Mouse (Mus musculus): ENCODE measurements around the gene Caln1. TPM values are rescaled to one million over a fixed set of nuclear protein-coding genes. Genes with fewer than 3 reads are reported as not detected.

Gene Caln1
- polyA plus RNA-seq, 1 experiment from 2014 or later, result 0.95 TPM

GRCm38 (mm10) chr5:130447438-130447837, 78.2 kb downstream of the Caln1 start:
- Histone ChIP-seq H3K36me3 (ENCODE audit: insufficient read depth, low read length) (no peaks in the 10 kb centered on the region), H3K27ac (ENCODE audit: low read length) (no peak overlapping the region), H3K4me3 (ENCODE audit: low read length) (no peak overlapping the region), H3K9ac (replicated peaks; ENCODE audit: low read length) (no peak overlapping the region), H3K4me2 (replicated peaks; ENCODE audit: low read depth, low read length) (no peak overlapping the region), H3K9me3 (ENCODE audit: low read length) (no peaks in the 10 kb centered on the region), H3K4me1 (ENCODE audit: insufficient read depth, low read length) (peaks cover 14% of the 10 kb centered on the region; the same call in 1 of the 2 replicates), H3K27me3 (ENCODE audit: insufficient read depth, low read length) (peaks cover 49% of the 10 kb centered on the region)
- ATAC-seq (ENCODE audit: low FRiP score, low TSS enrichment), result no peak
- 39% methylated on average over 6 of the region's 6 CpGs for WGBS

DNA sequence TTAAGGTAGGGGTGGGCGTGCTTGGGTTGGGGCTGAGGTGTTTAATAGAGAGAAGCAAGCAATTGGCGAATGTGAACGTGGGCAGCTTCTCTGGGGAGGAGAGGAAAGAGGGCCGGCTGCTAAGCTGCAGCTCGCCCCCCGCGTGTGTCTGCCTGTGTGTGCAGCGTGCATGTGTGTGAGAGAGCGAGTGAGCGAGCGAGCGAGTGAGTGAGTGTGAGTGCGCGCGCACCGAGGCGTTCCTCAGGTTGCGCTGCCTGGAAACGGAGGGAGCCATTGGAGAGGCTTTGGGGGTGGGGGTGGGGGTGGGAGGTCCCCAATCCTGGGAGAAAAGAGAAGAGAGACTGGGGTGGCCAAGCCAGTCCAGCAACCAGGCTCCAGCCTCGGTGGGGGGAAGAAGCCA, 79.2 kb downstream of the Caln1 start:
- H3K36me3 ChIP-seq (ENCODE audit: insufficient read depth, low read length), result no peaks in the 10 kb centered on the region
- no peak overlapping the region; the same call in 1 of the 2 replicates for H3K9ac ChIP-seq (replicated peaks; ENCODE audit: low read length)
- peak overlapping the region; percentile 50 for H3K4me3 ChIP-seq (ENCODE audit: low read length)
- H3K4me1 ChIP-seq (ENCODE audit: insufficient read depth, low read length), result peaks cover 14% of the 10 kb centered on the region; the same call in 1 of the 2 replicates
- no peak overlapping the region for H3K27ac ChIP-seq (ENCODE audit: low read length)
- no peaks in the 10 kb centered on the region for H3K9me3 ChIP-seq (ENCODE audit: low read length)
- 0% methylated on average over 20 of the region's 20 CpGs for WGBS
- H3K27me3 ChIP-seq (ENCODE audit: insufficient read depth, low read length), result peaks cover 49% of the 10 kb centered on the region
- peak overlapping the region; percentile 84 for H3K4me2 ChIP-seq (replicated peaks; ENCODE audit: low read depth, low read length)
- peak; percentile 42; the same call in 1 of the 2 replicates for ATAC-seq (ENCODE audit: low FRiP score, low TSS enrichment)

- Histone ChIP-seq H3K4me3 (ENCODE audit: low read length) (peak overlapping the region; percentile 50), H3K27me3 (ENCODE audit: insufficient read depth, low read length) (peaks cover 49% of the 10 kb centered on the region), H3K9me3 (ENCODE audit: low read length) (no peaks in the 10 kb centered on the region), H3K4me1 (ENCODE audit: insufficient read depth, low read length) (peaks cover 14% of the 10 kb centered on the region; the same call in 1 of the 2 replicates), H3K4me2 (replicated peaks; ENCODE audit: low read depth, low read length) (peak overlapping the region; percentile 84), H3K9ac (replicated peaks; ENCODE audit: low read length) (peak overlapping the region; percentile 44), H3K36me3 (ENCODE audit: insufficient read depth, low read length) (no peaks in the 10 kb centered on the region), H3K27ac (ENCODE audit: low read length) (no peak overlapping the region)
- peak; percentile 57; the same call in 1 of the 2 replicates for ATAC-seq (ENCODE audit: low FRiP score, low TSS enrichment)
- under 1% methylated on average over 76 of the region's 77 CpGs for whole genome bisulfite sequencing
Observed at GRCm38 (mm10) chr5:130448931-130449856, 79.9 kb downstream of the Caln1 start.

DNA sequence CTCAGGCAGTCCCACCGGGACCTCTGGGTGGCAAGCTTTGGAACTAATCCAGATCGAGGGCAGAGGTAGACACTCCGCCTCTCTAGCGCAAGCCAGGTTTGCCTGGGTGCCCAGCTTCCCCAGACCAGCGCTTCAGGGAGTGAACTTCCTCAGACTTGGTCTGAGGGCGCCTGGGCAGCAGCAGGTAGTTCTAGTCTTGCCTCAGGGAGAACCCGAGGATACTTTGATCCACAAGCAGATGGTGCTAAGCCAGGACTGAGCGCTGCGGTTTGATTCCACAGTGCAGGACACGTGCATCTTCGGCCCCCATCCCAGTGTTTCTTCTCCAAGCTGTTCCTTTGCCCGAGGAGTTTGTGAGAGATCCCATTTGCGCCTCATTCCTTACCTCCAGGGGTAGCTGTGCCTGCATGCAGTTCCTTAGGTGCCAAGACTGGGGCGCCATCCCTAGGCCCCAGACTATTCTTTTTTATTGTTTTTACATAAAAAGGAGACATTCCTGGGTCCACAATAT, 80.8 kb downstream of the Caln1 start:
- H3K4me2 ChIP-seq (replicated peaks; ENCODE audit: low read depth, low read length), result no peak overlapping the region
- no peaks in the 10 kb centered on the region for H3K9me3 ChIP-seq (ENCODE audit: low read length)
- peaks cover 14% of the 10 kb centered on the region; the same call in 1 of the 2 replicates for H3K4me1 ChIP-seq (ENCODE audit: insufficient read depth, low read length)
- no peak for ATAC-seq (ENCODE audit: low FRiP score, low TSS enrichment)
- H3K36me3 ChIP-seq (ENCODE audit: insufficient read depth, low read length), result no peaks in the 10 kb centered on the region
- H3K9ac ChIP-seq (replicated peaks; ENCODE audit: low read length), result no peak overlapping the region
- H3K27ac ChIP-seq (ENCODE audit: low read length), result no peak overlapping the region
- no peak overlapping the region for H3K4me3 ChIP-seq (ENCODE audit: low read length)
- H3K27me3 ChIP-seq (ENCODE audit: insufficient read depth, low read length), result peaks cover 49% of the 10 kb centered on the region
- WGBS, result 8% methylated on average over 14 of the region's 14 CpGs

DNA sequence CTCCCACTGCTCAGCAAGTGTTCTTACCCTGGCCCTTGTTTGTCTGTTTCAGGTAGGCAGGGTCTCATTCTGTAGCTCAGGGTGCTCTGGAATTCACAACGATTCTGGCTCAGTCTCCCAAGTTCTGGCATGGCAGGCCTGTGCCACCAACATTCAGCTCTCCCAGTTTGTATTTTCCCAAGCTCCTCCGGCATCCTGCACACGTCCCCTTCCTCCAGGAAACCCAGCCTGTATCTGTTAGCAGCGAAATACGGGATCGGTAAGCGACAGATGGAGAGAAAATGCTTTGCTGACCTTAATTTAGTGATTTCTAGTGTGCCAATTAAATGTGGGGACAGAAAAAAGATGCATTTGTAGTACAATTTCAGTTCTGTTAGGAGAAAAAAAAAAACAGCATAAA, 88.8 kb downstream of the Caln1 start:
- ATAC-seq (ENCODE audit: low FRiP score, low TSS enrichment), result no peak
- Histone ChIP-seq H3K27ac (ENCODE audit: low read length) (no peak overlapping the region), H3K9me3 (ENCODE audit: low read length) (no peaks in the 10 kb centered on the region), H3K27me3 (ENCODE audit: insufficient read depth, low read length) (no peaks in the 10 kb centered on the region), H3K4me2 (replicated peaks; ENCODE audit: low read depth, low read length) (no peak overlapping the region), H3K9ac (replicated peaks; ENCODE audit: low read length) (no peak overlapping the region), H3K36me3 (ENCODE audit: insufficient read depth, low read length) (no peaks in the 10 kb centered on the region), H3K4me1 (ENCODE audit: insufficient read depth, low read length) (no peaks in the 10 kb centered on the region), H3K4me3 (ENCODE audit: low read length) (no peak overlapping the region)
- WGBS, result 90% methylated on average over 7 of the region's 7 CpGs

DNA sequence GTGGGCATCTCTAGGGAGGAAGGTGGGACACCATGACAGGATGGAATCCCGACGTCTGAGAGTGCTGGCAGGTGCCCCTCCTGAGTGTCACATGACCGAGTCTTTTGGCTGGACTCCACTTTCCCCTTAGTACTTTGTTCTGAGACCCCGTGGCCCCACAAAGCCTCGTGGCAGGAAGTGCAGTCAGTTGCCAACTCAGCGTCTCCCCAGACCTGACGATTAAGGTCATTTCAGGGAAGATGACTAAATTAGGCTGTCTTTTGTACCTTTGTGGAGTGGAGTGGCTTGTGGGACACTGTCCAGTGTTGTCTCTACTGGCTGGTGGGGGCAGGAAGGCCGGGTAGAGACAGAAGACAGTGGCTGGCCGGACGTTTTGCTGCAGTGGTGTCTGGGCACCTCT, 103.0 kb downstream of the Caln1 start:
- Histone ChIP-seq H3K36me3 (ENCODE audit: insufficient read depth, low read length) (no peaks in the 10 kb centered on the region), H3K4me1 (ENCODE audit: insufficient read depth, low read length) (no peaks in the 10 kb centered on the region), H3K4me3 (ENCODE audit: low read length) (no peak overlapping the region), H3K9ac (replicated peaks; ENCODE audit: low read length) (no peak overlapping the region), H3K27ac (ENCODE audit: low read length) (no peak overlapping the region), H3K27me3 (ENCODE audit: insufficient read depth, low read length) (no peaks in the 10 kb centered on the region), H3K4me2 (replicated peaks; ENCODE audit: low read depth, low read length) (no peak overlapping the region), H3K9me3 (ENCODE audit: low read length) (no peaks in the 10 kb centered on the region)
- ATAC-seq (ENCODE audit: low FRiP score, low TSS enrichment), result no peak
- 67% methylated on average over 10 of the region's 10 CpGs for WGBS

DNA sequence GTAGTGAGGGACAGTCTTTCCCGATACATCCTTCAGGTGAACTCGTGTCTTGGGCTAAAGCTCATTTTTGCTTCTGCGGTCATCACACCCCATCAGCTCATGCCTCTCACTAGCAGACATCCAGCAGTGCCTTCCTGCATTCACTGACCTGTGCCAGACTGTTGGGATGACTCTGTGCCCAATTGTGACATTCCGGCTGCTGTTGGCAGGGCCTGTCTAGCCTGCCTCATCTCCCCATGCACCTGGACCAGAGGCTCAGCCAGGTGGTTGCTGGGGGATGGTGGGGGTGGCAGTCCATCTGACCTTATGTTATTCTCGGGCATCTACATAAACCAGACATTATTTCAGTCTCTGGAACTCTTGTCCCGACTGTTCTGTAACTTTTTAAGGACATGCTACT, 105.6 kb downstream of the Caln1 start:
- Histone ChIP-seq H3K4me2 (replicated peaks; ENCODE audit: low read depth, low read length) (no peak overlapping the region), H3K9ac (replicated peaks; ENCODE audit: low read length) (no peak overlapping the region), H3K27me3 (ENCODE audit: insufficient read depth, low read length) (no peaks in the 10 kb centered on the region), H3K4me3 (ENCODE audit: low read length) (no peak overlapping the region), H3K4me1 (ENCODE audit: insufficient read depth, low read length) (no peaks in the 10 kb centered on the region), H3K27ac (ENCODE audit: low read length) (no peak overlapping the region), H3K9me3 (ENCODE audit: low read length) (no peaks in the 10 kb centered on the region), H3K36me3 (ENCODE audit: insufficient read depth, low read length) (no peaks in the 10 kb centered on the region)
- WGBS, result 78% methylated on average over 6 of the region's 6 CpGs
- ATAC-seq (ENCODE audit: low FRiP score, low TSS enrichment), result no peak

DNA sequence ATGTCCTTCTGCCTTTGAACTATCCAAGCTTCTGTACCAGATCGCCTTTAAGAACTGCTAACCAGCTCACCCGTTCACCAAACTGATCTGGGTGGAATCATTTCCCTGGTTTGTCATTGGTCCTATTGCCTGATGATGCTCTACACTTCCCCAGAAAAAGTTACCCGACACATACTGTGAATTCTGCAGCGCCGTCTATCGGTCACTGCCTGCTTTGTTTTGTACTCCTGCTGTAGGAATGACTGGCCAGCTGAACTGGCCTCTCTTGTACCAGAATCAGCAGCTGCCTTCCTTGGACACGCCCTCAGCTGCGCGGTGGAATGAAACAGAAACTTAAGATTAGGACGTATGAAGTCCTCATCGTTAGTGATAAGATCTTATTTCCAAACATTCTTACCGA, 107.5 kb downstream of the Caln1 start:
- Histone ChIP-seq H3K27me3 (ENCODE audit: insufficient read depth, low read length) (no peaks in the 10 kb centered on the region), H3K36me3 (ENCODE audit: insufficient read depth, low read length) (no peaks in the 10 kb centered on the region), H3K9ac (replicated peaks; ENCODE audit: low read length) (no peak overlapping the region), H3K27ac (ENCODE audit: low read length) (no peak overlapping the region), H3K4me1 (ENCODE audit: insufficient read depth, low read length) (no peaks in the 10 kb centered on the region), H3K4me3 (ENCODE audit: low read length) (no peak overlapping the region), H3K9me3 (ENCODE audit: low read length) (no peaks in the 10 kb centered on the region), H3K4me2 (replicated peaks; ENCODE audit: low read depth, low read length) (no peak overlapping the region)
- 69% methylated on average over 12 of the region's 12 CpGs for WGBS
- ATAC-seq (ENCODE audit: low FRiP score, low TSS enrichment), result no peak

- no peaks in the 10 kb centered on the region for H3K9me3 ChIP-seq (ENCODE audit: low read length)
- no peaks in the 10 kb centered on the region for H3K36me3 ChIP-seq (ENCODE audit: insufficient read depth, low read length)
- H3K4me3 ChIP-seq (ENCODE audit: low read length), result no peak overlapping the region
- no peak for ATAC-seq (ENCODE audit: low FRiP score, low TSS enrichment)
- H3K4me2 ChIP-seq (replicated peaks; ENCODE audit: low read depth, low read length), result no peak overlapping the region
- H3K9ac ChIP-seq (replicated peaks; ENCODE audit: low read length), result no peak overlapping the region
- no peaks in the 10 kb centered on the region for H3K27me3 ChIP-seq (ENCODE audit: insufficient read depth, low read length)
- H3K27ac ChIP-seq (ENCODE audit: low read length), result no peak overlapping the region
- H3K4me1 ChIP-seq (ENCODE audit: insufficient read depth, low read length), result no peaks in the 10 kb centered on the region
- WGBS, result 20% methylated on average over 1 of the region's 1 CpGs
Observed at GRCm38 (mm10) chr5:130480290-130480689, 111.0 kb downstream of the Caln1 start.

DNA sequence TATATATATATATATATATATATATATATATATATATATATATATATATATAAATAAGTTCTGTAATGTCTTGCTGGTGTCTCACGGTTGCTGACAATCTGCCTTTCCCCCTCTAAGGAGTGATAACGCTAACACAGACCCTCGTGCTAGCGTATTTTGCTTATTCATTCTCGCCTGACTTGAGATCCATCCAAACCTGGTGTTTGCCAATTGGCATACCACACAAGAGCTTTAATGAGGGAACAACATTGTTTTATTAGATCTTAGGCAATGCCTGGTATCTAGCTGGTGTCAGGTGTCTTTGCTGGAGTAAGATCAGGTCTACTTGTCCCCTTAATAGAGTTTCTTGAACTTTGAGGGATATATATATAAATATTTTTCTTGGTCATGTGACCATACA, 122.2 kb downstream of the Caln1 start:
- 89% methylated on average over 5 of the region's 5 CpGs for WGBS
- Histone ChIP-seq H3K9me3 (ENCODE audit: low read length) (no peaks in the 10 kb centered on the region), H3K27ac (ENCODE audit: low read length) (no peak overlapping the region), H3K4me1 (ENCODE audit: insufficient read depth, low read length) (no peaks in the 10 kb centered on the region), H3K36me3 (ENCODE audit: insufficient read depth, low read length) (no peaks in the 10 kb centered on the region), H3K4me3 (ENCODE audit: low read length) (no peak overlapping the region), H3K9ac (replicated peaks; ENCODE audit: low read length) (no peak overlapping the region), H3K27me3 (ENCODE audit: insufficient read depth, low read length) (no peaks in the 10 kb centered on the region), H3K4me2 (replicated peaks; ENCODE audit: low read depth, low read length) (no peak overlapping the region)
- ATAC-seq (ENCODE audit: low FRiP score, low TSS enrichment), result no peak
